Mouse (Mus musculus): Measurements from ENCODE around the gene Gm20479. TPM values are rescaled to one million over a fixed set of nuclear protein-coding genes. Genes with fewer than 3 reads are reported as not detected.

The Gm20479 gene
- total and polyA plus RNA-seq, 3 experiments = 2.7 TPM; not detected in 2

- TF ChIP-seq KAT2A (conservative IDR thresholded peaks at IDR 0.05; ENCODE audit: low read depth, low read length) = peak; percentile 99
Measured at GRCm38 (mm10) chr7:27354144-27354543, 3.1 kb downstream of the Gm20479 start (continued).

DNA sequence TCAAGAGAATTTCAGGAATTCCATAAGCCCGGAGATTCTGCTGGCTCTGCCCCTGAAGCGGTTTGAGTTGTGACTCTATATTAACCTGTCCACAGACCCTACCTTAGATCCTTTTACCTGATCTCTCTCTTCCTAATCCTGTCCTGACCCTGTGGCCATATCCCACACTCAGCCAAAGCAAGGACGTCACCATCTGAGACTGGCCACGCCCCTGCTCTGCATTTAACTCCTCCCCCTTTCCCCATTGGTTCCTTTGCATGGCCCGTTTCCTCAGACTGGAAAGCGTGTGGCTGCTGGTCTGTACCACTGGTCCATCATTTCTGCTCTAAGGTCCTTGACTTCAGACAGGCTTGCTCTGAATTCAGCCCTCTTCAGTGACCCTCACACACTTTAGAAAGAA lies 11.8 kb downstream of the Gm20479 start:
- Histone ChIP-seq H3K27ac (ENCODE audit: control insufficient read depth, low read depth, low read length) (no peak overlapping the region), H3K9me3 (replicated peaks; ENCODE audit: insufficient read depth, low read length) (no peaks in the 10 kb centered on the region), H3K4me3 (ENCODE audit: control insufficient read depth in 1 of 2, insufficient read depth in 1 of 2, low read depth in 2 of 2, low read length in 2 of 2) (no peak overlapping the region), H3K4me1 (ENCODE audit: control insufficient read depth in 1 of 2, insufficient read depth in 2 of 2, low read length in 2 of 2) (peaks cover 0 to 7% of the 10 kb centered on the region in 2 experiments; a peak in 1 of 4 replicates), H3K79me2 (ENCODE audit: control insufficient read depth, insufficient read depth, low read length, poor library complexity) (no peaks in the 10 kb centered on the region), H3K27me3 (ENCODE audit: control insufficient read depth in 1 of 2, insufficient read depth in 2 of 2, low read length in 2 of 2) (no peaks in the 10 kb centered on the region), H3K36me3 (ENCODE audit: control insufficient read depth in 1 of 2, insufficient read depth in 2 of 2, low read length in 2 of 2) (peaks cover 0 to 3% of the 10 kb centered on the region in 2 experiments; a peak in 2 of 4 replicates), H3K9ac (ENCODE audit: control insufficient read depth, low read depth, low read length, poor library complexity, severe bottlenecking) (no peak overlapping the region)
- no peak for DNase-seq (ENCODE audit: low read depth, low spot score)
- TF ChIP-seq MAZ (IDR thresholded peaks at IDR 0.05; ENCODE audit: low read depth, low read length) (no peak), ZC3H11A (IDR thresholded peaks at IDR 0.05; ENCODE audit: low read depth, low read length) (no peak), RAD21 (IDR thresholded peaks at IDR 0.05; ENCODE audit: low read depth, low read length) (no peak), MYC (IDR thresholded peaks at IDR 0.05; ENCODE audit: low read depth, low read length) (no peak), EP300 (IDR thresholded peaks at IDR 0.05; ENCODE audit: low read depth in 1 of 2, low read length in 2 of 2) (no peak), BHLHE40 (IDR thresholded peaks at IDR 0.05; ENCODE audit: borderline replicate concordance, low read depth, low read length) (no peak), ZNF384 (IDR thresholded peaks at IDR 0.05; ENCODE audit: low read depth, low read length) (no peak), POLR2AphosphoS2 (IDR thresholded peaks at IDR 0.05; ENCODE audit: low read length) (no peak), HCFC1 (IDR thresholded peaks at IDR 0.05; ENCODE audit: low read depth, low read length) (no peak), GABPA (IDR thresholded peaks at IDR 0.05; ENCODE audit: low read depth, low read length) (no peak), MAX (IDR thresholded peaks at IDR 0.05; ENCODE audit: low read length) (no peak), MEF2A (IDR thresholded peaks at IDR 0.05; ENCODE audit: extremely low read depth, insufficient replicate concordance, low read depth, low read length, poor library complexity, severe bottlenecking) (no peak), USF2 (IDR thresholded peaks at IDR 0.05; ENCODE audit: borderline replicate concordance in 1 of 2, insufficient read depth in 1 of 2, low read depth in 1 of 2, low read length in 2 of 2) (no peak), USF1 (IDR thresholded peaks at IDR 0.05; ENCODE audit: low read depth, low read length) (no peak), JUND (IDR thresholded peaks at IDR 0.05; ENCODE audit: low read depth, low read length) (no peak), POLR2AphosphoS5 (IDR thresholded peaks at IDR 0.05; ENCODE audit: borderline replicate concordance, low read depth, low read length) (no peak), TAL1 (IDR thresholded peaks at IDR 0.05; ENCODE audit: low read length) (no peak), NELFE (IDR thresholded peaks at IDR 0.05; ENCODE audit: low read depth, low read length) (no peak), TCF12 (IDR thresholded peaks at IDR 0.05; ENCODE audit: low read depth, low read length) (no peak)

Data from MEL (cell line).